Mouse (Mus musculus): ENCODE measurements around the gene B4galt5.

- TF ChIP-seq CTCF (IDR thresholded peaks at IDR 0.05; ENCODE audit: low read depth) (no peak), EP300 (IDR thresholded peaks at IDR 0.05; ENCODE audit: low read depth) (no peak)
These were observed 54.8 kb downstream of the B4galt5 start for GRCm38 (mm10) chr2:167294216-167294615.

Data from heart, postnatal 0 days (tissue).